Mouse (Mus musculus) urinary bladder, adult 18-20 months (tissue): ENCODE data around the gene Svs1.
"Not testable (repeated sequence)": the region's sequence is repeated elsewhere in the genome, so short reads cannot be mapped to it uniquely, and the experiment has no call there.

Experiments
- DNase-seq, 2 experiments: peaks; one replicate each; pipeline ENCODE4 v3.0.0; 2022; ENCODE audit warnings: low spot score in 2 of 2, mixed read lengths in 2 of 2

The Svs1 gene

DNA sequence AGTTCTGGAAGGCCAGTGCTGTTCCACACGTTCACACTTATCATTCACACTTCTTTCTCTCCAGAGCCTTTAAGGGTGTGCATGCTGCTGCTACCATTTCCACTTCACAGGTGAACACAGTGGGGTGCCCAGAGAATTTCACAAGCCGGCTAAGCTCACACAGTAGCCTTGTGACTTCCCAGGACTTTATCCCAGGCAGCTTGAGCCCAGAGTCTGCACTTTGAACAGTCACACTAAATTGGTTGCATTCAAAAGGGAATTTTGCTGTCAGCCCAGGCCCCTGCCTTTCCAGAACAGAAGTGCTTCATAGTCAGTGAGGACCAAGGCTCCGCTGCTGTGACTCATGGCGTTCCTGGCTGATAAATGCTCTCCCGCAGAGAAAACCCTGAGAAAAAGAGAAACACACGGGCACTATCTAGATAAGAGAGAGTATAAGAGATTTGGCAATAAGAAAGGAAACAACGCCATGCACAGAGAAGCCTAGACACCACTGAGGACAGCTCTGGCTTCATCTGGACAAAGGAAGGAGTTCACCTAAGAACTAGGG lies at the start of gene Svs1:
Gene Svs1 (plus strand): TSS at position 418 of the 547 bp plus-strand sequence.
- DNase-seq = no peak

DNA sequence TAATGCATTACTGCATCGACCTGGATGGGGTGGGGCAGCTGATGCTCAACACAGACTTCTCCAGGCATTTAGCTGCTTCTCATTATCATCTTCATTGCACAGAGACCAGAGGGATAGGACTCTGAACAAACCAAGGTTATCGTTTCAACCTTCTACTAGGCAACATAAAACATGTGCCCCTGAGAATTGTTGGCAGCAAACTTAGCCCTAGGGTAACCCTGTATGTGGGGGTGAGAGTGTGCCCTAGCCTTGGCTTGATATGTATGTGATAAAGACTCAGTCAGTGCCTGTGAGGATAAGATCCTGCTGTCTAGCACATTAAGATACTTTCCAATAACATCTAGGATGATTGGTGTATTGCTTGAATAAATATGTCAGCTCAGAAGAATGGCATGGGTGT lies 37.1 kb upstream of the Svs1 start:
- DNase-seq = no peak

DNA sequence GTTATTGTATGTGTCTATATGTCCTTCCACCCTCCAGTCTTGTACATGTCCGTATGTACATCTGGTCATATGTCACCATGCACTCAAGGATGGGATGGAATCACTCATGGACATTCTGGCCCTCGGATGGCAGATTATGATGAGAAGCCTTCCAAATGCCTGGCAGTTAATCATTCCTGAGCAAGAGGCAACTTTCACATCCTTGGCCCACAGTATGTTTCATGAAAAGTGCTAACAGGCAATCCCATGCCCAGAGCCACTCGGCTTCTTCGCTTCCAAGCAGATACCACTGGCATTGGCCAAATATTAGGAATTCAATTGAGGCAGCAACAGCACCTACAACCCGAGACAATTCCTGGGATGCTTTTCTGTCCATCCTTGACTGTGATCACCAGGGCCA lies 36.0 kb upstream of the Svs1 start:
- no peak for DNase-seq

DNA sequence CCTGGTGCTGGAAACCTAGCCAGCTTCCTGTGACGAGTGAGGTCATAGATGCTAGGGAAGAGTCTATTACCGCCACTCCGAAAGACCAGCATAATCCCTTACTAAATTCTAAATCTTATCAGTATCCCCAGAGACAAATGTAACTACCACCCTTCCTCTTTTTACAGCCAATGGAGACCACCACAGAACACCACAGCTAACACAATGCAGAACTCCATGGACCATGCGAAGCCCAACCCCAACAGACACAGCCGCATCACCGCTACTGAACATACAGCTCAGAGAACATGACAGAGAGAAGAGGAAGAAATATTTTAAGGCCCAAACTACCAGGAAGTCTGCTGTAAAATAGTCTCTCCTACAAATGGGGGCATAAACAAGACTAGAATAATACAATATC lies 35.0 kb upstream of the Svs1 start:
- no peak for DNase-seq

DNA sequence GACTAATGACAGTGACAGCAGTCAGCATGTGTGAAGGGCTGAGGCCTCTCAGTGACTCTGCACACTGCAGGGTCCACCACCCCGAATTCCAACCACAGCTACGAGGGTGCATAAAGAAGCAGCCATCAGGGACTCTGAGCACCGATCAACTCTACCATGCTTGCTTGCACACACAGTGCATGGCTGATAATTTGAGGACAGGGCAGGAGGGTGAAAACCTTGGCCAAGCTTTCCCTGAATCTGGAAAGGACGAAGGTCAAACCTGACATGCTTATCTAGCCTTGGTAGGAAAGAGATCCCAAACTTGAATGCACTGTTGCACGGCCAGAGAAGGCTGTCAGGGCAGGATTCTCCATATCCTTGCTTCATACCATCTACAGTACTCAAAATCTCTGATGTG lies 33.4 kb upstream of the Svs1 start:
- no peak for DNase-seq

DNA sequence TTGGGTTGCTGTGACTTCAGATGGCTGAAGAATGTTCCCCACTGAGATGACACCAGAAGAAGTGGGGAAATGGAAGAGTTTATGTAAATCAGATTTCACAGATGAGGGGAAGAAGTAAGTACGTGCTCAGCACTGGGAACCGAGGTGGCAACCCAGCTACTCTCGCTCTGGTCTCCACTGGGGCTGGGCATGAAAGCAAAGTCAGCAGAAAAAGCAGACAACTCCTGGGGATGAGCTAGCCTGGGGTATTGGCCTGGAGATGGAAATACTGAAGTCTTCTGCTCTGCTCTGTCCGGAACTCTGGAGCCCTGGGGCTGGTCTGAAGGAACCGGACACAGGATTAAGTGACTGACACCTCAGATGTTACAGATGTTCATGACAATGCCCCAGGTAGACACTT lies 32.5 kb upstream of the Svs1 start:
- no peak for DNase-seq

DNA sequence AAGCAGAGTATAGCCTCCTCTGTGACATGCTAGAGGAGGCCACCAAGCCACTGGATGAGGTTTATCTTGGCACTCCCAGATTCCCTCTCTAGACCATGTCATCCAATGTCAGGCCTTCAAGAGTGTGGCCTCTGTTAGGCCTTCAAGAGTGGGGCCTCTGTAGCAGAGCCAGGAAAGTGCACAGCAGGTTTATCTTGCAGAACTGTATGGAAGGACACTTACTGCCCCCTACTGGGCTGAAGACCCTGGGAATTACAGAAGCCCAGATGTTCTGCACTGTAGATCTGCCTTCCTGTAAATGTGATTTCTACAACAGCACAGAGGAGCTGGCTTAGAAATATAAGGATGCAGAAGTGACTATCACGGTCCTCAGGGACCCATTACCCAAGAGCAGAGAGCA lies 31.7 kb upstream of the Svs1 start:
- DNase-seq = peak in 1 of 2 experiments; percentile 42

DNA sequence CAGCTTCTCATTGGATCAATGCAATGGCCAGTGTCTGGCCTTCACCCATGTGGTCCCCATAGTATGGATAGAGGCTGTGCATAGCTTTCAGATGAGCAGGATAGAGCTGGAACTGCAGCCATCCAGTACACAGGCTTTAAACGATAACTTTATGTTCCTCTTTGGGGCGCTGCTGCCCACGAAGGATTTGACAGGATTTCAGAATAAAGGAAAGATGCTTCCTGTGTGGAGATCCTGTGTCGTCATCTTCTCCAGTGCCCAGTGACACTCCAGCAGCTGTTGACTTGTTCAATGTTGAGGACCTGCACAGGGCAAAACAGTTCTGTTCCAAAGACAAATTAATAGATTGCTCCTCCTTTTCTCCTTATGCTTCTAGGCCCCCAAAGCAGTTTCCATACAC lies 29.9 kb upstream of the Svs1 start:
- DNase-seq = no peak

DNA sequence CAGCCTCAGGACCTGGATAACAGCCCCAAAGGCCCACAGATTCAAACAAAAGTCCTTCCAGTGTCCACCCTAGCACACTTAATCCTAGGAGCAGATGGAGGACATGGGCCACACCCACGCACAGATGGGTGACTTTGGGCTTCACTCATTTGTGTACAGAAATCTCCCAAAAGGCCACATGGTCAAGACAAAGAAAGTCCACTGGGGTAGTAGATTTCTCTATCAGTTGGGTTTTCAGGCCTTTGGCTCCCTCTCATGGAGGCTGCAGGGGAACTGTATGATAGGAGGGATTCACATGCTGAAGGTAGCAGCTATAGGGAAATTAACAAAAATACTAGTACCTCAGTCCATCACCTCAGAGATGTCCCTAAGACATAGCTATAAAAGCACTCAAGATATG lies 28.6 kb upstream of the Svs1 start:
- peak in 1 of 2 experiments; percentile 9 for DNase-seq

DNA sequence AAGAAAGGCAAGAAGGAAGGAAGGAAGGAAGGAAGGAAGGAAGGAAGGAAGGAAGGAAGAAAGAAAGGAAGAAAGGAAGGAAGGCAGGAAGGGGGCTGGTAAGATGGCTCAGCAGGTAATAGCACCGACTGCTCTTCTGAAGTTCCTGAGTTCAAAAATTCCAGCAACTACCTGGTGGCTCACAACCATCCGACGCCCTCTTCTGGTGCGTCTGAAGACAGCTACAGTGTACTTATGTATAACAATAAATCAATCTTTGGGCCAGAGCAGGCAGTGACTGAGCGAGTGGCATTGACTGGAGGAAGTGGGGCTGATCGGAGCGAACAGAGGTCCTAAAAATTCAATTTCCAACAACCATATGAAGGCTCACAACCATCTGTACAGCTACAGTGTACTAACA lies 27.5 kb upstream of the Svs1 start:
- not testable (repeated sequence) for DNase-seq

DNA sequence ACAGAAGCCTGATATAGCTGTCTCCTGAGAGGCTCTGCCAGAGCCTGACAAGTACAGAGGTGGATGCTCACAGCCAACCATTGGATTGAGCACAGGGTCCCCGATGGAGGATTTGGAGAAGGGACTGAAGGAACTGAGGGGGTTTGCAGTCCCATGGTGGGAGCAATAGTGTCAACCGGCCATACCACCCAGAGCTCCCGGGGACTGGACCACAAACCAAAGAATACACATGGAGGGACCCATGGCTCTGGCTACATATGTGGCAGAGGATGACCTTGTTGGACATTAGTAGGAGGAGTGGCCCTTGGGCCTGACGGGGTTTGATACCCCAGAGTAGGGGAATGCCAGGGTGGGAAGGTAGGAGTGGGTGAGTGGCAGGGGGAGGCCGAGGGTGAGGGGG lies 20.0 kb upstream of the Svs1 start:
- not testable (repeated sequence) for DNase-seq

DNA sequence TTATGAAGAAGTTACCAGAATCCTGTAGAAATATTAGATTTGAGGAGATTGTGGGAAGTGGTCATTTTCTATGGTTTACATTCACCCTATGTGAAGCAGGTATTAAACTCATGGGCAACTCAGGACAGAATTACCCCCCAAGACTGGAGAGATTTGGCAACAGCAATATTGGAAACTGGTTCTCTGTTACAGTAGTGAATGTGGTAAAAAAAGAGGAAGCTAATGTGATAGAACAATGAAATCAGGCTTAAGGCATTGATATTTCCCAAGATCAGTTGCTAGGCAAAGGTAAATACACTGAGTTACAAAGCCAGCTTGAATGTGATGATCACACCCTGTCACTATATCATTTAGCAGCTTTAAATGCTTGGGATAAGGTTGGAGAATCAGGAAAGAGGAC lies 18.8 kb upstream of the Svs1 start:
- DNase-seq = no peak

DNA sequence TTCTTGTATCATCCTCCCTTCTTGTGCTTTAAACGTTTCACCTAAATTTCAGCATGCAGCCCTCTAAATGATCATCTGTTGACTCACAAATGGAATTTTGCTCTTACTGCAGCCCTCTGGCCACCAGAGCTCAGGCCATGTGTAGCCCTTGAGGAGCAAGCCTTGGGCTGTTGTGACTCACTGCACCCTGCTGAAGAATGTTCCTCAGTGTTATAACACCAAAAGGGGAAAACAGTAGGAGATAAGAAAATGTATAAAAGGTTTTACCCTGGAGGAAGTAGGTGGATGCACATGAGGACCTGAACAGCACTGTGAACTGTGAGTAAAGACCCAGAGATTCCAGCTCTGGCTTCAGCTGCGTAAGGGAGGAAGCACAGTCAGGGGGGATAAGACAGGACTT lies 12.0 kb upstream of the Svs1 start, which contains the start of gene Doxl2:
Gene Doxl2 (plus strand): TSS at position 301 of the 400 bp plus-strand sequence.
- no peak for DNase-seq

DNA sequence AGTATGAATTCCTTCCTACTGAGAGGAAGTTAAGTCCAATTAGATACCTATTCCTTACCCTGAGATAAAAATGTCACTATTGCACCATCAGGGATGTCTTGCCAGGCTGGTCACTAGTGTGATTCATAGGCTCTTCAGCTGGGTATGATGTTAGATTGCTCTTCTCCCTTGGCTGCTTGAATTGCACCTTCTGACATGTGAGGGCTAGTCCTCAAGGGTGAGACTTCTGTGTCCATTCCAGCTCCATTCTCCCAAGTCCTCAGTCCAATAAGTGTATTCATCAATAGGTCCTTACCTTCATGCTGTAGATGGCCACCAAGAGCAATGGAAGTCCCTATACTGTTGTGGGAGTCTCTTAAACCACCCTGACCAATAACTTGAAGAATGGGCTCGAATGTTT lies 7.0 kb upstream of the Svs1 start:
- no peak for DNase-seq

DNA sequence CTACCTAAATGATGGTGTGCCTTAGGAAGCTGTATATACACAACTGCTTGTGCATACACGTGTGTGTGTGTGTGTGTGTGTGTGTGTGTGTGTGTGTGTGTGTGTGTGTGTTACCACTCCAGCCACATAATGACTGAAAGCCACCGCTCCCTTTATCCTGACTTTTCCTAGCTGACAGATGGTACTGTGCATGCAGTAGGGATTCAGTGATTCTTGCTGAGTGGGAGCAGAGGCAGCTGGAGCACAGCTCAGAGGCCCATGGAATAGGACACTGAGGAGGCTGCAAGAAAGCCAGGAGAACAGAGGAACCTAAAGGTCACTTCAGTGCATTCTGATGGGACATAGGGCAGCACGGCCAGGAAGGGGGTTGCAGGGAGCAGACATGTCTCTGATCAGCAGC lies 4.4 kb upstream of the Svs1 start:
- no peak for DNase-seq

DNA sequence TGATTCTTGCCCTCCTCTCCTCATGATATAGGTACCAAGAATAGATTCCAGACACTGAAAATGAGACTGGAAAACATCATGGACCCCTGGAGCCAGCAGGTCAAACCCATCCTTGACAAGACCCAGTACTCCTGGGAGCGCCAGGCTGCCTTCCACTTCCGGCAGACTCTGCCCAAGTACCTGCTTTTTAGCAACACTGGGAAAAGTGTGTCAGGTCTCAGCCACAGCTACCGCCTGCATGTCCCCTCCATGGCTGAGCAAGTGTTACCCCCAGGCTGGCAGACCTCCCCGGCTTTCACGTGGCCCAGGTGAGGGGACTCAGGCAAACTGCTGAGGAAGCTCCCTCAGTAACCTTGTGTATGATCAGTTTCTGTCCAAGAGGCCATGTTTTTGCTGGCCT lies 3.3 kb downstream of the Svs1 start:
- DNase-seq = no peak

DNA sequence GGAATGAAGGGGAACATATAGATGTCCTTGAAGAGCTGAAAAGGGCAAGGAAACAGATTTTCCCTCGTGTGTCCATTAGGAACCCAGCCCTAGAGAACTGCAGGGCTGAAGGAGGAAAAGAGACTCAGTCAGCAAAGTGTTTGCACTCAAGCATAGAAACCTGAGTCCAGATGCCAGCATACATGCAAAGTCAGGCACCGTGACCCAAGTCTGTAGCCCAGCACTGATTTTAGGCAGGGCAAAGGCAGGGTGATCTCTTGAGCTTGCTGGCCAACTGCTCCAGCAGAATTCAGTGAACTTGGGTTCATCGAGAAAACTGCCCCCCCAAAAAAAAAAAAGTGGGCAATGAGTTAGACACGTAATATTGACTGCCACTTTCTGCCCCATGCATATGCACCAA lies 5.3 kb downstream of the Svs1 start:
- no peak for DNase-seq

DNA sequence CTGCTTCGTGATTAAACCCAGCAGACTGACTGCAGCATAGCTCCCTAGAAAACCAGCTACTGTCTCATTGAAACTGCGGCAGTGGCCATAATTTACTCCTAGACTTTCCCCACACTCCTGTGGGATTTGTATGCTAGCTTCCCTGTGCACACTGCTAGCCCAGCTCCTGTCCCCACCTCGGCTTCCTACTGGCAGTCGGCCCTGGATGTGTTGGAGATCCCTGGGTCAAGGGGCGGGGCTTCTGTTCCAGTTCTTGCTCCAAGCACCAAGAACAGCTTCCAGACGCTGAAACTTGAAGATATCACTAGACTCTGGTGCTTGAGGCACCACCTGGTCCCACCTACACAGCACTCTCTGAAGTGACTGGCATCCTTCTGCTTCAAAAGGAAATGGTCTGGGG lies 11.5 kb downstream of the Svs1 start:
- no peak for DNase-seq

DNA sequence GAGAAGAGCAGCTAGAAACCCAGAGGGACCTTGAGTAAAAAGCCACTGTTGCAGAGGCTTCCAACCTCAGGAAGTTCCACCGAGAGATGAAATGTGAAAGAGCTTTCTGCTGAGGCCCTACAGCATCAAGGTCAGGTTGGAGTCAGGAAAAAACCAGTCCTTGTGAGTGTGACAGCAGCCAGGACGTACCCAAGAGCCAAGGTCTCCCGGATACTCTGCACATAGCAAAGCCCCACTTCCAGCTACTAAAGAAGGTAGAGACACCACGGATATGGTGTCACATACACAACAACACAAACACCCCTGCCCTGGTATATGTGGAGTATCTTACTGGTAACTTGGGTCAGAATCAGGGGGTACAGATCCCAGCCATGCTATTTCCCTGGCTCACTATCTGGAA lies 12.1 kb downstream of the Svs1 start:
- DNase-seq = no peak

DNA sequence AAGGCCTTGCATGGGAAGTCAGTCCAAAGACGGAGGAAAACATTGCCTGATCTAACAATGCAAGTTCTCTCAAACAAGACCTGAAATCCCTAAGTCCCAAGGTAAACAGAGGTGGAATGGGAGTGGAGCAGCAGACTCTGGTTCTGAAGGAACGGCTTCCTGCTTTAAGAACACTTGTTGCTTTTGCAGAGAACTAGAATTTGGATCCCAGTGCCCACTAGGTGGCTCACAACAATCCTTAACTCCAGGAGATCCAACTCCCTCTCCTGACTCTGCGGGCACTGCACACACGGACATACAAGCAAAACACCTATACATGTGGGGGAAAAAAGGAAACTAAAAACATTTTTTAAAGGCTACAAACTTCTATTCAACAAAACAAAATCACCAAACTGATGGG lies 16.7 kb downstream of the Svs1 start:
- DNase-seq = peak in 1 of 2 experiments; percentile 10

DNA sequence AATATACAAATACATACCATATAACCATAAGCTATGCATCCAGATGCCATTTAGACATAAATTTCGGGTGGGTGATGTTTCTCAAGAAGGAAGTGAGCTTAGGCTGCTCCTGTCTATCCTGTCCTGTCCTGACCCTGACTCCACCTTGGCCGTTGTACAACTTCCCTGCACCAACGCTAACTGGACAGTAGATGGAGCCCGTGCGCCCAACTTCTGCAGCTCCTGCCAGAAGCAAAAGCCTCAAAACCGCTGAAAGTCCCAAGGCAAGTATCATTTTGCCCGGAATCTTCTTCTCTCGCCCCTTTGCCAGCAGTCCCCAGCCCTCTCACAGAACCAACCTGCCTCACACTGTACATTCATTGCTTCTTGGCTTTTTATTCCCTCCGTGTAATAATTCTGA lies 21.3 kb downstream of the Svs1 start:
- peak; percentile 53 for DNase-seq

DNA sequence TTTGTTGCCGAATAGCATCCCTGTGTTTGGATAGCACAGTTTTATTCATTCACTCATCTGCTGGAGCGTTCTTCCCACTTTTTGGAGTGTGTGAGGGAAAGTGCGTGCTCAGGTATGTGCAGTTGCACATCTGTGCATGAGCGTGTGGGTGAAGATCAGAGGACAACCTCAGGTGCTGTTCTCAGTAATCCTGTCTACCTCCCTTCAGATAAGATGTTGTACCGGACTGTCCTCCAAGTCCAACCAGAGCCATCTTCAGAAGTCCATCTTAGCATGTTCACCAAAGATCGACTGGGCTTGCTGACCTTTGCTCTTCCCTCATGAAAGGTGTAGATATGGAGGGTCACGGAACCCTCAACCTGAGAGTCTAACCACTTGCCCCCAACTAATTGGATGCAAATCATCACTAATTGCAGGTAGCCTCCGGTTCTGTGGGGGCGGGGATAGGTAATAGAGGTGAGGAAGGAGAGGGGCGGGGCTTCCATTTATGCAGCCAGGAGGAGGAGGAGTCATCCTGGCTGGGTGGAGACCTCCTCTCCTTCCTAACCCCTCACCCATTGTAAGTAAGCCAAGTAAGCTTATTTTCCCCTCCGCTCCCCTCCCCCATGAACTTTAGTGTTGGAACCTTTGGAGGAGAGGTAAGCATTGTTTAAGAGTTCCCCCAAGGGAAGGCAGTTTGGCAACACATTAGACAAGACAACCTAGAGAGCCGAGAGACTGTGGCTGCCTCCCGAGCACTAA lies 21.9 kb downstream of the Svs1 start:
- DNase-seq = no peak

DNA sequence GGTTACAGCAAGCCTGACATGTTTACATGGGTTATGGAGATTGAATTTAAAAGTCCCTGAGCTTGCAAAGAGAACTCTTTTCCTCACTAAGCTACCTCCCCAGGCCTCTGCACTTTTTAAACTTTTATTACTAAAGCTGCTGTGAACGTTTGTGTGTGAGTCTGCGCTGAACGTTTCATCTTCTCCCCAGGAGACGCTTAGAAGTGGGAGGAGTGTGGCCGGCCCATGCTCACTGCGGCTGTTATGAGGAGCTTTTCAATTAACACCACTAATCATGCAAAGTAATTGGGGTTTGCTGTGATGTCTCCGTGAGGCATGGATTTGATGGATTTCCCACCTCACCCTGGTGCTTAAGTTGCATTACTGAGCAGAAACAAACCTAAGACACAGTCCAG lies 22.5 kb downstream of the Svs1 start:
- DNase-seq = no peak

DNA sequence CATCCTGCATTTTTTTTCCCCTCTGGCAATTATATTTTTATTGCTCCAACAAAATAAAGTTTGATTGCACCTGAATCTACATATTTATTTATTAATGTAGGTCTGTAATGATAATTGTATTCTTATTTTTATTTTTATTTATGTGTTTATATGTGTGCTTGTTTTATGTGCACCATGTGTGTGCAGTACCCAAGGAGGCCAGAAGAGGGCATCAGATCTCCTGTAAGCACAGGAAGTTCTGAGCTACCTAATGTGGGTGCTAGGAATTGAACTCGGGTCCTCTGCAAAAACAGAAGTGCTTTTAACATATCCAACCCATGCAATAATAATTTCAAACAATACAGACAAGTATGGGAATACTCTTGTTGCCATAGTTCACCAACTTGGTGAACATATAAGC lies 23.0 kb downstream of the Svs1 start:
- DNase-seq = no peak
